Mouse (Mus musculus) effector memory CD4-positive, alpha-beta T cell, adult 5 months (primary cell): ENCODE data around the gene Nudt2. TPM values are rescaled to one million over a fixed set of nuclear protein-coding genes. Genes with fewer than 3 reads are reported as not detected.

Experiments used
- polyA plus RNA-seq: library from polyadenylated mRNA; unstranded; fragments of 100-300 nt; shearing (Covaris generic); gene quantifications from one replicate; pipeline ENCODE4 v1.2.1, GENCODE M21; 2017

Gene Nudt2
- polyA plus RNA-seq = 10.3 TPM

DNA sequence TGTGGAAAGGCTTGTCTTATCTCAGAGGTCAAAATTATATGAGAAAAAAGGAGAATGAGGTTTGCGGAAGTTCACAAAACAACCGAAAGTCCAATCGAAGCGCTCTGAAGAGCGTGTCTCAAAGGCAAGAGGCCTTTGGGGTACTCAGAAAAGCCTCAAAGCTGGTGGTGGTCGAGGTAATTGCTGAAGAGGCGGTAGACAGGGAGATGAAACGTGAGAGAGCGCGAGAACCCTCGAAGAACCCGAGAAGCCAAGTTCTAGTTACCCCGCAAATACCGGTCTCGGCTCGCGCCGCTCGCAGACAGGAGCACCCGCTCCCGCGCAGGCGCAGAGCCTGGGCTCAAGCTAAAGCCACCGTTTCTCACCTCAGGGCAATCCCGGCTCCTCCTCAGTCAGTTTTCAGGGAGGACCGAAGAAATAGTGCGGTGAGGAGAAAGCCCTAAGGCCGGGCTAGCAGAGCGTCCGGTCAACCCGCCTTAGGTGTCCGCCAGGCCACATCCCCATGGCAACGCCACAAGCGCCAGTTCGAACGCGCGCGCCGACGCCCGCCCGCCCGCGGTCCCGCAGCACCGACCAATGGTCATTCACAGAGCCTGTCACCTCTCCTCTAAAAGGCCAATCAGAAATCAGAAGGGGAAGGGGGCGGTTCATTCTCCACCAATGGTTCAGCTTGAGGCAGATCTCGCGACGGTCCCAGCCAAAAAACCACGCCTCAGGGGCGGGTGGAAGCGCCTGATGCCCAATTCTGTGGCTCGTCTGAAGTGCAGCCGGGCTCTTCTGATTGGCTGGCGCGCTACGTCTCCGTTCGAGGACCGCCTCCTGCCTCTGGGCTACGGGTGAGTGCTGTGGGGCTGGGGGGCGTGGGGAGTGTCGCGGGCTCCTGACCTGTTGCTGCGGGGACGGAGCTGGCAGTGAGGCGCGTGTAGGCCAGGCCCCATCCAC, at the start of gene Nudt2, which contains the start of gene Kif24:
TSS of gene Nudt2 (plus strand) at position 807 of the 942 bp plus-strand sequence.
TSS of gene Kif24 (minus strand) at position 543 of the 942 bp plus-strand sequence.

GRCm38 (mm10) chr4:41502986-41503412, 38.0 kb downstream of the Nudt2 start, which contains the start of gene AI464131:
Gene AI464131, minus strand, starts transcription at chr4:41503076.

DNA sequence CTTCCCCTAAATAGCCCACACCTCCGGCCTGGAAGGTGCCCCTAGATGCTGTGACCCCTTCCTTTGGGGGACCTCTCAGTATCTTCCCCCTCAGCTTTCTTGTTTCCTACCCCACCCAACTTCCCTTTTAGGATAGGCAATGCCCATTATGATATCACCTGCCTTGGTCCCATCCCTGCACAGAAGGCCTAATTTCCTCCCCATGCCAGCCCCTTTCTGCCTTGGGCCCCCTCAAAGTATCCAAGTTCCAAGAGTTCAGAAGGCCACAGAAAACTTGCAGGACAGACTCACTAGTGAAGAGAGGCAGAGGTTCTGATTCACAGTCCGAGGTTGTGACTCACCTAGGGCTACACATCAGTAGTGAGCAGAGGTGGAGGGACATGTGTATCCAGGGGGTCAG, 52.3 kb downstream of the Nudt2 start, which contains the start of gene 1110017D15Rik:
TSS of gene 1110017D15Rik (minus strand) at position 101 of the 400 bp plus-strand sequence.

Other genes with a start within 250 kb of the Nudt2 start
- gene Ubap2, start 190.0 kb upstream of the Nudt2 start, polyA plus RNA-seq = 58.7 TPM
- gene Dcaf12, start 150.3 kb upstream of the Nudt2 start, polyA plus RNA-seq = 59.5 TPM
- gene Ubap1, start 116.2 kb upstream of the Nudt2 start, polyA plus RNA-seq = 98.3 TPM
- 0.87 TPM for gene Kif24, start 264 bp upstream of the Nudt2 start, polyA plus RNA-seq
- gene AI464131, start 37.9 kb downstream of the Nudt2 start, polyA plus RNA-seq = not detected
- gene 1110017D15Rik, start 52.2 kb downstream of the Nudt2 start, polyA plus RNA-seq = not detected
- 6.4 TPM for gene Fam219a, start 104.4 kb downstream of the Nudt2 start, polyA plus RNA-seq
- not detected for gene Dnaic1, start 104.6 kb downstream of the Nudt2 start, polyA plus RNA-seq
- not detected for gene Enho, start 175.2 kb downstream of the Nudt2 start, polyA plus RNA-seq
- not detected for gene Cntfr, start 231.9 kb downstream of the Nudt2 start, polyA plus RNA-seq
- gene Il11ra1, start 234.8 kb downstream of the Nudt2 start, polyA plus RNA-seq = 6.8 TPM
- gene Rpp25l, start 248.4 kb downstream of the Nudt2 start, polyA plus RNA-seq = 22.5 TPM